Mouse (Mus musculus) C2C12 (cell line): ENCODE data around the gene Gm20388. TPM values are rescaled to one million over a fixed set of nuclear protein-coding genes. Genes with fewer than 3 reads are reported as not detected.

ENCODE experiments used
- H3K27me3 ChIP-seq: one replicate; pipeline ENCODE4 v1.6.1; 2011; ENCODE audit not compliant: control insufficient read depth, insufficient read depth, insufficient read length
- H3K36me3 ChIP-seq: one replicate; pipeline ENCODE4 v1.6.1; 2011; ENCODE audit not compliant: control insufficient read depth, insufficient read depth
- H3K4me3 ChIP-seq: one replicate; pipeline ENCODE4 v1.5.1; 2011; ENCODE audit warnings: mild to moderate bottlenecking, control low read depth; ENCODE audit not compliant: poor library complexity, insufficient read depth, severe bottlenecking
- H3K79me2 ChIP-seq: one replicate; pipeline ENCODE4 v1.6.1; 2011; ENCODE audit not compliant: control insufficient read depth, insufficient read depth
- H3K79me3 ChIP-seq: one replicate; pipeline ENCODE4 v1.6.1; 2011; ENCODE audit warnings: low read depth, control low read depth
- H3ac ChIP-seq: one replicate; pipeline ENCODE3; 2011; ENCODE audit warnings: low read depth; ENCODE audit not compliant: control insufficient read depth, insufficient read length
- CEBPB ChIP-seq: IDR thresholded peaks from one replicate; pipeline ENCODE4 v1.6.1; 2011; ENCODE audit warnings: low read depth, mild to moderate bottlenecking, control low read depth, moderate library complexity
- CTCF ChIP-seq: IDR thresholded peaks from one replicate; pipeline ENCODE4 v1.5.1; 2011; ENCODE audit not compliant: control insufficient read depth, insufficient read depth, insufficient read length
- FOSL1 ChIP-seq: IDR thresholded peaks from one replicate; pipeline ENCODE4 v1.8.0; 2011; ENCODE audit warnings: mild to moderate bottlenecking, low read length; ENCODE audit not compliant: poor library complexity, insufficient read depth, severe bottlenecking
- MAX ChIP-seq: IDR thresholded peaks from one replicate; pipeline ENCODE4 v1.6.1; 2011; ENCODE audit warnings: mild to moderate bottlenecking, control low read depth
- MYOD1 ChIP-seq: IDR thresholded peaks from one replicate; pipeline ENCODE4 v1.6.1; 2011; ENCODE audit warnings: low read depth; ENCODE audit not compliant: control insufficient read depth, insufficient read length
- MYOG ChIP-seq: IDR thresholded peaks from one replicate; pipeline ENCODE4 v1.6.1; 2011; ENCODE audit not compliant: control insufficient read depth, insufficient read length; ENCODE audit errors: extremely low read depth
- USF1 ChIP-seq: IDR thresholded peaks from one replicate; pipeline ENCODE4 v1.6.1; 2011; ENCODE audit warnings: low read depth, mild to moderate bottlenecking, control low read depth, moderate library complexity
- polyA plus RNA-seq: library from polyadenylated mRNA; unstranded; fragments of >200 nt; fragmentation: generic; extraction: Trizol; gene quantifications from one replicate; pipeline ENCODE4 v1.2.1, GENCODE M21; 2012; ENCODE audit warnings: missing spikeins

Gm20388 gene
- polyA plus RNA-seq, 1 experiment: 15.0 TPM

DNA sequence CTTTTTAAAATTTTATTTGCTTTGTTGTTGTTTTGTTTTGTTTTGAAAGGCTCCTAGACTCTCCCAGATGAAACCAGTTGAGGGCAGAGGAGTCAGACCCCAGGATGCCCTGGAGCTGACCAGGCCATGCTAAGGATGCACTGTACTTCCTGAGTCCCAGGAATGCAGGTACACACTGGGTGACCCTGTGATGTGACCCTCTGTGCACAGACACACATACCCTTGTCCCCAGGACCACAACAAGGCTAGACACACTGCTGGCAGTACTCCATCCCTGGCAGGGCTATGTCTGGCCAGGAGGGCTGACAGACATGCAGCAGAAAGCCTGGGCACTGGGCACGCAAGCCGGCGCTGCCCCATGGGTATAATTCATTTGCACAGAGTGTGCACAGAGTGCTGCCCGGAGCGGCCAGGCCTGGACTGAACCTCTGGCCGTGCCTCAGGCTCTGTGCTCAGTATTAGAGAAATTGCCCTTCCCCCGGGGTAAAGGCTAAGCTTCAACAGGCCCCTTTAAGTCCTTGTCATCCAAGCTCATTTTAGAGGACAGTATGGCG is 2856.1 kb downstream of the Gm20388 start:
- H3K27me3 ChIP-seq: peaks cover 47% of the 10 kb centered on the region
- TF ChIP-seq USF1 (no peak), CTCF (no peak), FOSL1 (no peak), MAX (no peak), MYOD1 (no peak), CEBPB (no peak), MYOG (no peak)
- H3K4me3 ChIP-seq: no peak overlapping the region
- H3ac ChIP-seq: no peak overlapping the region
- H3K79me3 ChIP-seq: no peaks in the 10 kb centered on the region
- no peaks in the 10 kb centered on the region for H3K36me3 ChIP-seq
- no peaks in the 10 kb centered on the region for H3K79me2 ChIP-seq

DNA sequence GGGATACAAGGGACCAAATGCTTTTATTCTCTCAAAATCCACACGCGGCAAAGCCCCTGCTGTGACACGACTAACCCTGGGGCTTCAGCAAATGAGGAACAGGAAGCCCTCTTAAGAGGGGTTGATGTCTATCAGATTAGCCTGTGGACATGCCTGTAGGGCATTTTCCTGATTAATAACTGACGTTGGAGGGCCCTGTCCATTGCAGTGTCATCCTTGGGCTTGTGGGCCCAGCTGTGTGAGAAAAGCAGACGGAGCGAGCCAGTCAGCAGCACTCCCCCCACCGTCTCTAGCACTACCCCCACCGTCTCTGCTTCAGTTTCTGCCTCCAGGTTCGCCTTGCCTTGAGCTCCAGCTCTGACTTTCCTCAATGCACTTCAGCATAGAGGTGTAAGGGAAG is 2856.6 kb downstream of the Gm20388 start:
- no peak overlapping the region for H3K4me3 ChIP-seq
- H3K36me3 ChIP-seq: no peaks in the 10 kb centered on the region
- H3K79me2 ChIP-seq: no peaks in the 10 kb centered on the region
- TF ChIP-seq FOSL1 (no peak), MYOD1 (no peak), CEBPB (no peak), USF1 (no peak), MYOG (no peak), CTCF (no peak), MAX (no peak)
- no peaks in the 10 kb centered on the region for H3K79me3 ChIP-seq
- peaks cover 47% of the 10 kb centered on the region for H3K27me3 ChIP-seq
- no peak overlapping the region for H3ac ChIP-seq

DNA sequence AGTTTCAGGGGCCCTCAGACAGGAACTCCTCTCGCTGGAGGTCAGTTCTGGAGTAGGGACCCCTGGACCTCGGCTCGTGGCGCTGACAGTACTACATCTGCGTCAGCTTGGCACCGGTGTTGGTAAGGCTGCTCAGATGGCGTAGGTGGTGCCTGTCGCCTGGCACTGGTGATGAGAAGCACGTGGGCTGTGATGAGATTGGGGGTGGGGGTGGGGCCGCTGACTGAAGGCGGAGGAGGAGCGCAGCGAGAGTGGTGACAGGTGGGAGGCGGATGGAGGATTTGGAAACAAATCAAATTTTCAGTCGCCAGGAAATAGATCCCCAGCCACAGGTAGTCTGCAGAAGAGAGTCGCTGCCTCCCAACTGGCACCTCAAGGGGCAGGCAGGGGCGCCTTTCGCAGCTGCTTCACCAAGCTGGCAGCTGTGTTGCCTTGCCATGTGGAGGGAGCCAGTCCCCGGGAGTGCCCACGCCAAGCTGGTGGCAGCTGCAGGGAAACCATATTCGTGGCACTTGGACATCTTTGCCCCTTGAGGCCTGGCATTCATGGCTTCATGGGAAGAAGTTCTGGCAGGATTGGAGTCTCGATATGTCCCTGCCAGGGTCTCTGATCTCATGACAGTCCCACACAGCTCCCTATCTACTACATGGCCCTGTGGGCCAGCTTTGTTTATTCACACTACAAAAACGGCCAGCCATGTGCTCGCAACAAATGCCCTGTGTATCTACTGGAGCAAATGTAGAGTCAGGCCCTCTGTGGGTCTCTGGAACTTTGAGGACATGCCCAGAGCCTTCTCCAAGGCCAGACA is 2858.8 kb downstream of the Gm20388 start:
- no peaks in the 10 kb centered on the region for H3K79me3 ChIP-seq
- H3K27me3 ChIP-seq: peaks cover 47% of the 10 kb centered on the region
- no peaks in the 10 kb centered on the region for H3K36me3 ChIP-seq
- no peaks in the 10 kb centered on the region for H3K79me2 ChIP-seq
- no peak overlapping the region for H3ac ChIP-seq
- H3K4me3 ChIP-seq: no peak overlapping the region
- TF ChIP-seq CEBPB (no peak), FOSL1 (no peak), MYOD1 (no peak), CTCF (no peak), MYOG (no peak), MAX (no peak), USF1 (no peak)

- no peaks in the 10 kb centered on the region for H3K79me2 ChIP-seq
- TF ChIP-seq MYOG (no peak), MAX (no peak), FOSL1 (no peak)
- no peaks in the 10 kb centered on the region for H3K79me3 ChIP-seq
- H3K27me3 ChIP-seq: peaks cover 20% of the 10 kb centered on the region
- H3K4me3 ChIP-seq: no peak overlapping the region
- no peak overlapping the region for H3ac ChIP-seq
- H3K36me3 ChIP-seq: no peaks in the 10 kb centered on the region
Measured at GRCm38 (mm10) chr8:122772431-122773060, 2861.9 kb downstream of the Gm20388 start.

- Histone ChIP-seq H3K27me3 (no peaks in the 10 kb centered on the region), H3K79me3 (no peaks in the 10 kb centered on the region), H3ac (peak within 1 kb of the TSS; percentile 95), H3K79me2 (no peaks in the 10 kb centered on the region), H3K4me3 (peak within 1 kb of the TSS; percentile 64), H3K36me3 (no peaks in the 10 kb centered on the region)
- TF ChIP-seq MYOD1 (no peak), USF1 (no peak), MAX (no peak), MYOG (no peak), FOSL1 (no peak), CEBPB (no peak), CTCF (no peak)
Measured at GRCm38 (mm10) chr8:122775285-122776155, 2864.9 kb downstream of the Gm20388 start, which contains the start of gene Acsf3. Acsf3 (plus strand) TSS chr8:122775486.
